Mouse (Mus musculus): ENCODE measurements around the gene Gm20821.
"Not testable (repeated sequence)": the region's sequence is repeated elsewhere in the genome, so short reads cannot be mapped to it uniquely, and the experiment has no call there.

The Gm20821 gene

GRCm38 (mm10) chrY:9781504-9781903 lies at the start of gene Gm20821:
TSS of gene Gm20821 (plus strand) at chrY:9781804.
- not testable (repeated sequence) for DNase-seq
